Mouse (Mus musculus): ENCODE results near the gene Apol7a.

DNA sequence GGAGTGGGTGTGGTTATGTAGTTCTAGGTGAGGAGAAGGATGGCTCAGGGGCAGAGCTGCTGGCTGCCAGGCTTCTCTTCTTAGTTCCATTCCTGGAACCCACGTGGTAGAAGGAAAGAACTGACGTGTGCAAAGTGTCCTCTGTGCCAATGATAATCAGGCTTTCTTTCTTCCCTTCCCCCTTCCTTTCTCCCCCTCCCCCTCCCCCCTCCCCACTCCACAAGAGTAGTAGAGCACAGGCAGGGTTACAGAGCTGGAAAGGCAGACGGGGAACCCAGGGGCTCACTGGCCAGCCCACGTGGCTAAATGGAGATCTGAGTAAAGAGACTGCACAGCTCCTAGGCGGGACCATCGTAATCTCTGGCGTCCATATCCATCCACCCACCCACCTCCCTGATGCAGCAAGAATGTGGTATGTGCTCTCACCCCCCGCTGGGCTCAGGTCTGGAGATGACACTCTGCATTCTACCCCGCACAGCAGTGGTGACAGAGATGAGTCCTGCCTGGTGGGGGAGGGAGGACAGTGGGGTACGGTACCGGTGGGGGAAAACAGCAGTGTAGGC lies 42.6 kb downstream of the Apol7a start:
- no peak for TF ChIP-seq POLR2A (IDR thresholded peaks at IDR 0.05; ENCODE audit: control insufficient read depth, extremely low read depth, insufficient read depth, low read length, poor library complexity)
- no peak for TF ChIP-seq CTCF (IDR thresholded peaks at IDR 0.05; ENCODE audit: borderline replicate concordance, control insufficient read depth, extremely low read depth, insufficient read depth, low read length, poor library complexity)
